Mouse (Mus musculus): ENCODE data around the gene Slc27a4.

Gene Slc27a4

GRCm38 (mm10) chr2:29820025-29820817, 17.8 kb downstream of the Slc27a4 start, which contains the start of gene Urm1:
TSS of gene Urm1 (plus strand) at chr2:29820075.
- DNase-seq (ENCODE audit: low spot score): peak; percentile 69

GRCm38 (mm10) chr2:29826318-29826925, 24.0 kb downstream of the Slc27a4 start:
- DNase-seq (ENCODE audit: low spot score): no peak

GRCm38 (mm10) chr2:29826926-29827708, 24.7 kb downstream of the Slc27a4 start:
- DNase-seq (ENCODE audit: low spot score): peak; percentile 91

GRCm38 (mm10) chr2:29827709-29828024, 25.2 kb downstream of the Slc27a4 start:
- DNase-seq (ENCODE audit: low spot score): no peak

- no peak for DNase-seq (ENCODE audit: low spot score)
These were observed 28.7 kb downstream of the Slc27a4 start for GRCm38 (mm10) chr2:29831106-29831505.

GRCm38 (mm10) chr2:29833796-29834195, 31.4 kb downstream of the Slc27a4 start:
- no peak for DNase-seq (ENCODE audit: low spot score)

GRCm38 (mm10) chr2:29835391-29835899, 33.0 kb downstream of the Slc27a4 start:
- DNase-seq (ENCODE audit: low spot score): no peak

GRCm38 (mm10) chr2:29839460-29839859, 37.0 kb downstream of the Slc27a4 start:
- DNase-seq (ENCODE audit: low spot score): no peak

- DNase-seq (ENCODE audit: low spot score): no peak
These were observed 41.0 kb downstream of the Slc27a4 start for GRCm38 (mm10) chr2:29843231-29844105.

- DNase-seq (ENCODE audit: low spot score): no peak
These were observed 41.7 kb downstream of the Slc27a4 start for GRCm38 (mm10) chr2:29844115-29844514.

- DNase-seq (ENCODE audit: low spot score): no peak
These were observed 42.2 kb downstream of the Slc27a4 start for GRCm38 (mm10) chr2:29844661-29845060.

GRCm38 (mm10) chr2:29845636-29846035, 43.2 kb downstream of the Slc27a4 start:
- no peak for DNase-seq (ENCODE audit: low spot score)

- DNase-seq (ENCODE audit: low spot score): no peak
These were observed 43.8 kb downstream of the Slc27a4 start for GRCm38 (mm10) chr2:29846061-29846853.

GRCm38 (mm10) chr2:29846911-29847310, 44.5 kb downstream of the Slc27a4 start:
- no peak for DNase-seq (ENCODE audit: low spot score)

- no peak for DNase-seq (ENCODE audit: low spot score)
These were observed 46.6 kb downstream of the Slc27a4 start for GRCm38 (mm10) chr2:29849041-29849440.

- DNase-seq (ENCODE audit: low spot score): no peak
These were observed 47.5 kb downstream of the Slc27a4 start for GRCm38 (mm10) chr2:29849841-29850480.

- DNase-seq (ENCODE audit: low spot score): no peak
These were observed 50.6 kb downstream of the Slc27a4 start for GRCm38 (mm10) chr2:29852957-29853485.

- no peak for DNase-seq (ENCODE audit: low spot score)
These were observed 51.3 kb downstream of the Slc27a4 start for GRCm38 (mm10) chr2:29853736-29854135.

GRCm38 (mm10) chr2:29855585-29856210, 53.3 kb downstream of the Slc27a4 start:
- no peak for DNase-seq (ENCODE audit: low spot score)
